Mouse (Mus musculus) adrenal gland, postnatal 10 days (tissue): ENCODE measurements around the gene Pitpnc1. TPM values are rescaled to one million over a fixed set of nuclear protein-coding genes. Genes with fewer than 3 reads are reported as not detected.

Source experiments
- DNase-seq: peaks from one replicate; pipeline ENCODE4 v3.0.0; 2021; ENCODE audit warnings: mixed read lengths
- total RNA-seq, 2 experiments: library from RNA; stranded (reverse); gene quantifications; 2 replicates each; pipeline ENCODE4 v1.2.3; 2021

The Pitpnc1 gene
- total RNA-seq, 2 experiments from 2014 or later, result 28.3 to 40.3 TPM

- DNase-seq, result no peak
Measured at GRCm38 (mm10) chr11:107405606-107406333, 64.7 kb downstream of the Pitpnc1 start.

DNA sequence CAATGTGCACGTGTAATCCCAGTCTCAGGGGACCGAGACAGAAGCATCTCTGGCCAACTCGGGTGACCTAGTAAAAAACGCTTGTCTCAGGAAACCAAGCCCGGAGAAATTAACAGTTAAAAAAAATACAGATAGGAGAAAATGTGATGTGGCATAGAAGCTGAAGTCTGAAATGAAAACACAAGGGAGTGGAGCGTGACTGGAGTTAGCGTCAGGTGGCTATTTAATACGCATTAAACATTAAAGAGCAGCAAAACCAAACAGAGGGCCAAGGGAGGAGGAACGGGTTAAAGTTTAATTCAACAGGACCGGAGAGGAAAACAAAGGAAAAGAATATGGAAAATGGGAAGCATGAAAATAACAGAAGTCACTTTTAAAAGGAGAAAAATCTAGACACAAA lies 67.2 kb downstream of the Pitpnc1 start:
- no peak for DNase-seq

DNA sequence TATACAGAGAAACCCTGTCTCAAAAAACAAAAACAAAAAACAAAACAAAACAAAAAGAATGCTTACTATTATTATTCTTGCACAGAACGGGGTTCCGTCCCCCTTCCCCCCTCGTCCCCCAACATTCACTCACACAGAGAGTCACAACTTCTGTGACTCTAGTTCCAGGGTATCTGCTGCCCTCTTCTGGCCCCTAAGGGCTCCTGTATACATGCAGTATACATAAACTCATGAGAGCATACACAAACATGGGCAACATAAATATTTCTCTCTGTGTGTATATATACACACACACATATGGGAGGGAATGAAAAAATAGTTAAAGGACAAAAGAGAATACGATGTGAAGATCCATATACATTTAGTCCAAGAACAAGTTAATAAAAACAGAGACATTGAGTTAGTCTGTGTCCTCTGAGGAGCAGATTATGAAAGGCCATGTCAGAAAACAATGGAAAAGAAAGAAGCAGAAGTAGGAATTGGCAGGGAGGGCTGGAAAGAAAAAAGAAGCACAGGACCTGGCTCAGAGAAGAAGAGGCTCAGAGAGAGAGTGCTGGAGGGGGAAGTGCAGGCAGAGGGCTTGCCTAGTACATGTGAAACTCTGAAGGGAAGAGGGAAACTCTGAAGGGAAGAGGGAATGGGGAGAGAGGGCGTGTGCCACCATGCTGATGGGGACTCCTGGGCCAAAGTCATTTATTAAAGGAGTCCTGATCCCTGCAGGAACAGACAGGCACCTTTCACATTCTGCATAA lies 68.5 kb downstream of the Pitpnc1 start:
- no peak for DNase-seq

- DNase-seq, result no peak
Measured at GRCm38 (mm10) chr11:107400826-107401225, 69.7 kb downstream of the Pitpnc1 start.

GRCm38 (mm10) chr11:107400005-107400404 lies 70.5 kb downstream of the Pitpnc1 start:
- DNase-seq, result no peak

- no peak for DNase-seq
Measured at GRCm38 (mm10) chr11:107397326-107397998, 73.0 kb downstream of the Pitpnc1 start.

DNA sequence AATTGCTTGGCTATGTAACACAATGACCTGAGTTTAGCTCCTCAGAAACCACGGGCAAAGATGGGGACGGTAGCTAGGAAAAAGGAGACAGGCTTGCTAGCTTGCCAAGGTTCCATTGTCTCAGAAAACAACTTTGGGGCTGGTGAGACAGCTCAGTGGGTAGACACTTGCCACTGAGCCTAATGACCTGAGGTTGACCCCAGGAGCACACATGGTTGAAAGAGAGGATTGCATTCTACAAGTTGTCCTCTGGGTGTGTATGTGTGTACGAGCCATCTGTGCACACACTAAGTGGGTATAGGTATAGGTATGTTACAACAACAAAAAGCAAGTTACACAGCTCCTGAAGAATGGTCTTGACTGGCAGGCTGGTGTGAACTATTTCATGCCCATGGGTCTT lies 76.3 kb downstream of the Pitpnc1 start:
- no peak for DNase-seq

DNA sequence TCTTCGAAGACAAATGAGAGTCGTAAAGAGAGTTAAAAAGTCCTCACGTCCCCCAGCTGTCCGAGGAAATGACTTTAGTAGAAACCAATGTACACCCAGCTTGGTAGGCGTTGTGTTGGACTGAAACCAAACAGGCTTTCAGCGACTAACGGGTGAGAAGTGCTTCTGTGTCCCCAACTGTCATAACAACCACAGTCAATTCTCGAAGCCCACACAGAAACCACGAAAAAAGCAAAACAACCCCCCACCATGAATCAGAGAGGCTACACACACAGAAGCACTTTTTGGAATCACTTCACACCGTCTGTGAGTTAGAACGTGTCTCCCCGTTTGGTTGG lies 76.7 kb downstream of the Pitpnc1 start:
- DNase-seq, result no peak

GRCm38 (mm10) chr11:107393154-107393827 lies 77.2 kb downstream of the Pitpnc1 start:
- no peak for DNase-seq

DNA sequence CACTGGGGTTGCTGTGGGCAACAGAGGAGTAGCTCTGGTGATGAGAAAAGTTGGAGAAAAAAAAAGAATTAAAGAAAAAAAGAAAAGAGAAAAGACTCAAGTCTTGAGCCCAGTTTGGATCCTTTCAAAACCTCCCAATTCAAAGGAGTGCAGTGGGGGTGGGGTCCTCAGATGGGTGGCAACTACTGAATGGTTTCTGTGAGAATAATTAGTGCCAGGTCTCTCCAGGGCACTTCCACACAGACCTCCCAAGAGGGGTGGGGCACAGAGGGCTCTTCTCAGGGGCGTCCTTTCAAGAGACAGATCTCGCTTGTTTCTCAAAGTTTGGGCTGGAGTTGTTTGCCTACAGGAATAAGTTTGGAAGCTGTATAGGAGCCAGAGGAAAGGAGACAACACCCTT lies 80.0 kb downstream of the Pitpnc1 start:
- no peak for DNase-seq

GRCm38 (mm10) chr11:107390001-107390400 lies 80.5 kb downstream of the Pitpnc1 start:
- DNase-seq, result no peak

GRCm38 (mm10) chr11:107386481-107386880 lies 84.0 kb downstream of the Pitpnc1 start:
- DNase-seq, result no peak

DNA sequence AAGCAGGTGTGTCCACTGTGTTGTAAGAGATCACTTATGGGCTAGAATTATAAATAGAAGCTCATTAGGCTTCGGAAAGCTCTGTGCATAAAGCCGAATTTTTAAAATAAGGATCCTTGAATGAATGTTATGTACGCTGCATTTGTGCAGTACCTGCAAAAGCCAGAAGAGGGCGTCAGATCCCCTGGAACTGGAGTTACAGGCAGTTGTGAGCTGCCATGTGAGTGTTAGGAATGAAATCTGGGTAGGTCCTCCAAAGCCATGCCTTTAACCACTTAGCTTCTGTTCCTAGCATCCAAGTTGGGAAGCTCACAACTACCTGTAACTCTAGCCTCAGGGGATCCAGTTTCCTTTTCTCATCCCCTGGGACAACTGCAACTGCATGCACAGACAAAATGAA lies 85.2 kb downstream of the Pitpnc1 start:
- DNase-seq, result peak; percentile 57

GRCm38 (mm10) chr11:107383985-107384384 lies 86.5 kb downstream of the Pitpnc1 start:
- DNase-seq, result no peak

DNA sequence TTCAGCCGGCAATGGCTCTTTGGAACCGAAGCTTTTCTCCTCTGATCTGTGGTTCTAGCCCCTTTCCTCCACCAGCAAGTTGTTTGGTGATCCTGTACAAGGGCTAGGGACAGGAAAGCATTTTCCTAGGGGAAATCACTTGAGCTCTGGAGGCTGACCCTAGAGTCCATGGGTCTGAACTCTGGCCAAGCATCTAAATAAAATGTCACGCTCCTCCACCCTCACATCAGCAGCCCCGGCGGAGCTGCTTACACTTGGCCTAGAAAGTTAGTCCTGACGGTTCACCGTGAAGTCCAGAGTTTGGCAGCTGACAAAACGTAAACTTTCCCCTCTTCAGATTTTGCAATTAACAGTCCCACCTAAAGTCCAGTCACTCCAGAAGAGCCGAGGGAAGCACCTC lies 90.5 kb downstream of the Pitpnc1 start:
- DNase-seq, result peak; percentile 49

DNA sequence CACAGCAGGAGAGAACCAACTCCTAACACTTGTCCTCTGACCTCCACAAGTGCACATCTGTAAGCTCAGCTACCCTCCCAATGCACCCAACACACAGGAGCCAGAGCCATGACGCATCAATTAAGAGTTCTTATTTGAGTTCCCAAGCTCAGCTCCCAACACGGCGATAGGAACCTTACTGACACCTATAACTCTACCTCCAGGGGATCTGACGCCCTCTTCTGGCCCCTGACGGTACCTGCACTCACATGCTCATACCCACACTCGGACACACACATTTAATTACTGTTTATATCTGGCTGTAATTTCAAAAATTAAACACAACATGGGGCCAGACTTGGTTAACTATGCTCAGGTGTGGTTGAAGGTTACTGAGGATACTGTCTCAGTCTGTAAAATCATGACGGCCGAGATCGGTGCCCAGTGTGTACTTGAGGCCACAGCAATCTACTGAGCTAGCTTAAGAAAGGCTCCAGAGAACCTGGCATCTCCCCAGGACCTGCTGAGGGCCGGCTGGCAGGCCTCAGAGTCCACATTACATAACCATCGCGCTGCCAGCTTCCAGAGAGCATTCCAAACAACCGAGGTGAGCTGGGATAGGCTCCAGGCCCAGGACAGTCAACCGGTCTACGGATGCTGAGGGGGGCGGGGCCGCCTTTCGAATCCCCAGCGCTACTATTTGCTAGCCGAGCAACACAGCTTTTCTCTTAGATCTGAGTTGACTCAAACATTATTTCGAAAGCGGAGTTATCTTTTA lies 91.2 kb downstream of the Pitpnc1 start:
- DNase-seq, result peak; percentile 79

DNA sequence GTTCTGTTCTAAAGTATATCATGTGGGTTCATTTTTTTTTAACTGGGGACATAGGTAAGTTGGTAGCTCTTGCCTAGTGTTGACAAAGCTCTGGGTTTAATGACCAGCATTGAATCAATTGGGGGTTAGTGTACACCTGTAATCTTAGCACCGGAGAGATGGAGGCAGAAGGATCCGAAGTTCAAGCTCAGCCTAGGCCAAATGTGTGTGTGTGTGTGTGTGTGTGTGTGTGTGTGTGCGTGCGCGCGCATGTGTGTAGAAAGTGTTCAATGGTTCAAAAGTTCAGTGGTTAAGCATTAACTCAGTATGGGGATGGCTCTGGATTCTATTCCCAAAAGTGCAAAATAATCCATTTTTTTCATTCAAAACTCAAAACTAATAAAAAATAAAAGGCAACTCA lies 93.2 kb downstream of the Pitpnc1 start:
- DNase-seq, result no peak

DNA sequence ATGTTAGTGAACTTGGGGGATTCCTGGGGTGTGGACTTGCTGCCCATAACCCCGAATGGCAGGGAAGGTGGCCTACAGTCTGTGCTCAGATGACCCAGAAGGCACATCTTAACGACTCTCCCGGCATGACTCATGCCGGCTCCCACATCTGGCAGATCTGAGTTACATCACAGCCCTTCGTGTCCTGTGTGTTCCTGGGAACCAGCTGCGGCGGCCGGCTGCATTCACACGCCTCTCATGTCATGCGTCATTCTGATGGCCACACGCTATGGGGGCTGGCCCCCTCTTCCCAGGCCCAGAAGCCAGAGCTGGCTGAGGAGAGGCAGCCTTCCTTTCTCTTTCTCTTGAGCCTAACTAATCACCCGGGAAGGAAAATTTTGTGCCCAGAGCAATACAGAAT lies 94.2 kb downstream of the Pitpnc1 start:
- DNase-seq, result peak; percentile 74

DNA sequence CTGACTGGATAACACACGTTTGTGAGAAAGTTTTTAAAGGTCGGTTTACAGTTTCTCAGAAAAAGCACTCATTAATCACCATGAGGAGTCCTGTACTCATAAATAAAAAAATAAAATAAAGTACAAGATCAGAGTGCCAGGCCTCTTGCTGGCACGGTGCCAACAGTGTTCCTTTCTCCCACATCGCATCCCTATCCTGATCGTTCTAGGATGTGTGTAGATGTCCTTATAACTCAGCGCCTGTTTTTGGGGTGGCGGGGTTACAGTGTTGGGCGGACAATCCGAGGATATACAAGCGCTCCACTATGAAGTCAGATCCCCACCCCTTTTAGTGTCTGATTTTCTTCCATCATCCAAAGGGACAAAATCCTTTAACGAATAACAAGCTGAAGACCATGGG lies 94.7 kb downstream of the Pitpnc1 start:
- no peak for DNase-seq

- no peak for DNase-seq
Measured at GRCm38 (mm10) chr11:107373569-107373968, 96.9 kb downstream of the Pitpnc1 start.

GRCm38 (mm10) chr11:107373154-107373553 lies 97.3 kb downstream of the Pitpnc1 start:
- DNase-seq, result no peak

GRCm38 (mm10) chr11:107372688-107373087 lies 97.8 kb downstream of the Pitpnc1 start:
- DNase-seq, result no peak
